Mouse (Mus musculus) liver, embryonic 14.5 days (tissue): ENCODE measurements around the gene Tmc6.

Experiments used
- CTCF ChIP-seq: IDR thresholded peaks from 2 replicates; pipeline ENCODE4 v1.5.1; 2016; ENCODE audit warnings: antibody characterized with exemption, low read depth, control low read depth
- EP300 ChIP-seq: IDR thresholded peaks from 2 replicates; pipeline ENCODE4 v1.6.1; 2016; ENCODE audit warnings: antibody characterized with exemption, low read depth

- TF ChIP-seq CTCF: no peak
- 0 out of 2 replicates have a peak, but pooled peaks have one; percentile 6 for TF ChIP-seq EP300
Measured at GRCm38 (mm10) chr11:117825333-117826101, 43.5 kb upstream of the Tmc6 start, which contains the start of the genes Afmid and Tk1.
